Mouse (Mus musculus): ENCODE data around the gene Vmn2r94. TPM values are rescaled to one million over a fixed set of nuclear protein-coding genes. Genes with fewer than 3 reads are reported as not detected.

The Vmn2r94 gene
- not detected in 2 replicates for polyA plus RNA-seq (2012; rRNA removed; ENCODE audit: low replicate concordance)

DNA sequence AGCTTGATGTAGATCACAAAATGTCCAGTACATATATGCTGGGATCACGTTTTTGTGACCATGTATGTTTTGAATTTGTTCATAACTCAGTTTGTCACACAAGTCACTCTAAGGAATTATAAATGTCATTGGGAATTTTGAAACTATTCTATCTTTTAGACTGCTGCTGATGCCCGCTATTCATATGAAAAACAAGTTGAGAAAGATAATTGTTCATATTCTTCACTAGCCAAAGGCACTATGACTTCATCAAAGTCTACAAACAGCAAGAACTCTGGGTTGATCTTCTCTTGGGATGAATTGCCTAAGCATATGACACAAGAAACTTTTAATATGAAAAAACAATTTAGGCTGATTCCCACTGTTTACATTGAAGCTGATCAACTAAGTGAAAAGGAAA, at the start of gene Vmn2r94:
Vmn2r94 (minus strand) TSS at position 101 of the 400 bp plus-strand sequence.

DNA sequence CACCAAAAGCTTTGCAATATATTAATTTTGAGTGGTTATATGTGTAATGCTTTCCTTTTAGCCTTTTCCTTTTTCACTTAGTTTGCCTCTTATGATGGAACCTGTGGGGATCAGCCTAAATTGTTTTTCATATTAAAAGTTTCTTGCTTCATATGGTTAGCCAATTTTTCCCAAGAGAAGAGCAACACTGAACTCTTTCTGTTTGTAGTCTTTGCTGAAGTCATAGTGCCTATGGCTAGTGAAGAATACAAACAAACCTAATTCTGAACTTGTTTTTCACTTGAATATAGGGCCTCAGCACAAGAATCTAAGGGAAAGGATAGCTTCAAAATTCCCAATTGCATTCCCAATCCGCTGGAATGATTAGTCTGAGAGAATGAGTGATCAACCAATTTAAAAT, 20.2 kb upstream of the Vmn2r94 start, which contains the start of gene Vmn2r93:
Vmn2r93 (plus strand) TSS at position 301 of the 400 bp plus-strand sequence.

Other genes with a start within 250 kb of the Vmn2r94 start
- not detected in 2 replicates for gene Vmn2r124, start 228.3 kb downstream of the Vmn2r94 start, polyA plus RNA-seq (2012; rRNA removed; ENCODE audit: low replicate concordance)
- not detected in 2 replicates for gene Vmn2r91, start 192.7 kb downstream of the Vmn2r94 start, polyA plus RNA-seq (2012; rRNA removed; ENCODE audit: low replicate concordance)
- not detected in 2 replicates for gene Vmn2r92, start 125.9 kb downstream of the Vmn2r94 start, polyA plus RNA-seq (2012; rRNA removed; ENCODE audit: low replicate concordance)
- gene Vmn2r93, start 20.3 kb upstream of the Vmn2r94 start, polyA plus RNA-seq (2012; rRNA removed; ENCODE audit: low replicate concordance), result not detected in 2 replicates
- gene Vmn2r95, start 146.3 kb upstream of the Vmn2r94 start, polyA plus RNA-seq (2012; rRNA removed; ENCODE audit: low replicate concordance), result not detected in 2 replicates

Data from duodenum, adult 2 months (tissue).